Mouse (Mus musculus) neural tube, embryonic 15.5 days (tissue): ENCODE results near the gene Cela2a. TPM values are rescaled to one million over a fixed set of nuclear protein-coding genes. Genes with fewer than 3 reads are reported as not detected.

Experiments
- polyA plus RNA-seq: library from polyadenylated mRNA; unstranded; fragments of >200 nt; fragmentation: Nextera tagmentation; extraction: Ambion mirVana; gene quantifications from 2 replicates; pipeline ENCODE4 v1.2.1, GENCODE M21; 2015

The Cela2a gene
- polyA plus RNA-seq, 1 experiment from 2014 or later: not detected

Other genes with a start within 250 kb of the Cela2a start
- 31.0 and 32.2 TPM in 2 replicates for gene Fblim1, start 220.1 kb downstream of the Cela2a start, polyA plus RNA-seq
- gene Tmem82, start 207.5 kb downstream of the Cela2a start, polyA plus RNA-seq: 0.18 and 0.88 TPM in 2 replicates
- 0.10 and 0.28 TPM in 2 replicates for gene Slc25a34, start 202.3 kb downstream of the Cela2a start, polyA plus RNA-seq
- 6.8 and 8.1 TPM in 2 replicates for gene Plekhm2, start 161.3 kb downstream of the Cela2a start, polyA plus RNA-seq
- gene Rsc1a1, start 140.6 kb downstream of the Cela2a start, polyA plus RNA-seq: 0.22 TPM in 1 of 2 replicates, not detected in the other
- gene Ddi2, start 102.7 kb downstream of the Cela2a start, polyA plus RNA-seq: 11.9 and 14.9 TPM in 2 replicates
- 0.72 TPM in 1 of 2 replicates, not detected in the other for gene Agmat, start 79.5 kb downstream of the Cela2a start, polyA plus RNA-seq
- 6.2 TPM in 2 replicates for gene Dnajc16, start 35.2 kb downstream of the Cela2a start, polyA plus RNA-seq
- gene Casp9, start 32.5 kb downstream of the Cela2a start, polyA plus RNA-seq: 19.2 and 20.1 TPM in 2 replicates
- not detected in 2 replicates for gene Ctrc, start 20.2 kb upstream of the Cela2a start, polyA plus RNA-seq
- gene Efhd2, start 48.8 kb upstream of the Cela2a start, polyA plus RNA-seq: 75.6 and 85.4 TPM in 2 replicates
- 4.5 and 4.8 TPM in 2 replicates for gene Fhad1, start 188.9 kb upstream of the Cela2a start, polyA plus RNA-seq